Mouse (Mus musculus): ENCODE measurements around the gene Traf3ip3. TPM values are rescaled to one million over a fixed set of nuclear protein-coding genes. Genes with fewer than 3 reads are reported as not detected.

Gene Traf3ip3
- total and polyA plus RNA-seq, 3 experiments: 0.94 to 2.7 (median 2.2) TPM

GRCm38 (mm10) chr1:193145101-193145500 lies 56.4 kb downstream of the Traf3ip3 start:
- intact Hi-C loops (cut with DNase I): no loop called here
- Histone ChIP-seq H3K4me1 (ENCODE audit: control insufficient read depth, insufficient read depth, low read length) (no peaks in the 10 kb centered on the region), H3K27ac (no peak overlapping the region), H3K79me2 (replicated peaks; ENCODE audit: control insufficient read depth, insufficient read depth, low read length) (no peaks in the 10 kb centered on the region), H3K27me3 (ENCODE audit: control insufficient read depth, insufficient read depth, low read length) (no peaks in the 10 kb centered on the region), H3K9ac (ENCODE audit: low read depth, low read length) (no peak overlapping the region), H3K36me3 (ENCODE audit: control insufficient read depth, insufficient read depth, low read length) (no peaks in the 10 kb centered on the region), H3K4me3 (no peak overlapping the region)
- TF ChIP-seq EP300 (IDR thresholded peaks at IDR 0.05; ENCODE audit: insufficient read depth, low read depth, low read length): no peak
- TF ChIP-seq POLR2A (IDR thresholded peaks at IDR 0.05; ENCODE audit: insufficient read depth, low read depth, low read length): no peak
- no peak for TF ChIP-seq CTCF (IDR thresholded peaks at IDR 0.05)
- 56% methylated on average over 4 of the region's 4 CpGs for WGBS
- DNase-seq: no peak

DNA sequence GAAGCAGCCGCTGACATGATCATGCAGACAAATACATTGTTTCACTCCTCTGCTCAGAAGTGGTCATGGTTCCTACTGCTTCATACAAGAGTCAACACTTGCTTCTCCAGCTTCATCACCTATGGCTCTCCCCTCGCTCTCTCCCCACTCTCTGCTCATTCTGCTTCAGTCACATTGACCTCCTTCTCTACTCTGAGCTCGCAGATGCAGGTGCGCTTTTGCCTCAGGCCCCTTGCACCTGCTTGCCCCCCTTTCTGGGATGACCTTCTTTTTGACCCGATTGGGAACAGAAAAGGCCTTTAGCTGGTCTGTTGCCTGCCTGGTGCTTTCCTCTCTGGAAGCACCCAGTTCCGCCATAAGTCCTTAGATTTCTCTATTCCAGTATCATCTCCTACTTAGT lies 57.0 kb downstream of the Traf3ip3 start:
- intact Hi-C loops (cut with DNase I): no loop called here
- DNase-seq: no peak
- TF ChIP-seq EP300 (IDR thresholded peaks at IDR 0.05; ENCODE audit: insufficient read depth, low read depth, low read length) (no peak), CTCF (IDR thresholded peaks at IDR 0.05) (no peak), POLR2A (IDR thresholded peaks at IDR 0.05; ENCODE audit: insufficient read depth, low read depth, low read length) (no peak)
- Histone ChIP-seq H3K27me3 (ENCODE audit: control insufficient read depth, insufficient read depth, low read length) (no peaks in the 10 kb centered on the region), H3K27ac (no peak overlapping the region), H3K4me1 (ENCODE audit: control insufficient read depth, insufficient read depth, low read length) (no peaks in the 10 kb centered on the region), H3K36me3 (ENCODE audit: control insufficient read depth, insufficient read depth, low read length) (no peaks in the 10 kb centered on the region), H3K79me2 (replicated peaks; ENCODE audit: control insufficient read depth, insufficient read depth, low read length) (no peaks in the 10 kb centered on the region), H3K4me3 (no peak overlapping the region), H3K9ac (ENCODE audit: low read depth, low read length) (no peak overlapping the region)
- 88% methylated on average over 6 of the region's 6 CpGs for WGBS

GRCm38 (mm10) chr1:193142517-193143062 lies 58.9 kb downstream of the Traf3ip3 start:
- Histone ChIP-seq H3K36me3 (ENCODE audit: control insufficient read depth, insufficient read depth, low read length) (no peaks in the 10 kb centered on the region), H3K79me2 (replicated peaks; ENCODE audit: control insufficient read depth, insufficient read depth, low read length) (no peaks in the 10 kb centered on the region), H3K4me1 (ENCODE audit: control insufficient read depth, insufficient read depth, low read length) (no peaks in the 10 kb centered on the region), H3K27me3 (ENCODE audit: control insufficient read depth, insufficient read depth, low read length) (no peaks in the 10 kb centered on the region), H3K27ac (no peak overlapping the region), H3K4me3 (no peak overlapping the region), H3K9ac (ENCODE audit: low read depth, low read length) (no peak overlapping the region)
- TF ChIP-seq EP300 (IDR thresholded peaks at IDR 0.05; ENCODE audit: insufficient read depth, low read depth, low read length): no peak
- no peak for TF ChIP-seq POLR2A (IDR thresholded peaks at IDR 0.05; ENCODE audit: insufficient read depth, low read depth, low read length)
- TF ChIP-seq CTCF (IDR thresholded peaks at IDR 0.05): no peak
- no peak for DNase-seq
- intact Hi-C loops (cut with DNase I): no loop called here
- 87% methylated on average over 8 of the region's 8 CpGs for WGBS

DNA sequence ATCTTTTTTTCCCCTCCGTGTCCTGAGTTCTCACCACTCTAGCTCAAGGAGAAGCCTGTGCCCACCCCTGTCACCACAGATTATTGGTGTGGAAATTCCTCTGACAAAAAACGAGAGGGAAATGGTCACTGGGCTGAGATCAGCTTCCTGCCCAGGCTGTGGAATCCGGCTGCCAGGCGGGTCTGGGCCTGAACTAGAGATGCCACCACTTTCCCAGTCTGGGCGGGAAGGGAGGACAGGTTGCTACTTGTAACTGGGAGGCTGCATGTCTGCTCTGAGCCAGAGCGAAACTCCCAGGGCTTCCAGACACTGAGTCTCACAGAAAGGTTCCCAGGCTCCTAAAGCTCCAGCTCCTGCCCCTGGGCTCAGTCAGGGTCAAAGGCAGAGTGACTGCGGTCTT lies 60.4 kb downstream of the Traf3ip3 start:
- H3K4me3 ChIP-seq: no peak overlapping the region
- H3K27me3 ChIP-seq (ENCODE audit: control insufficient read depth, insufficient read depth, low read length): no peaks in the 10 kb centered on the region
- no peak for DNase-seq
- no peak overlapping the region for H3K9ac ChIP-seq (ENCODE audit: low read depth, low read length)
- 56% methylated on average over 7 of the region's 7 CpGs for WGBS
- intact Hi-C loops (cut with DNase I): no loop called here
- H3K36me3 ChIP-seq (ENCODE audit: control insufficient read depth, insufficient read depth, low read length): no peaks in the 10 kb centered on the region
- no peak overlapping the region for H3K27ac ChIP-seq
- no peak for TF ChIP-seq POLR2A (IDR thresholded peaks at IDR 0.05; ENCODE audit: insufficient read depth, low read depth, low read length)
- no peak for TF ChIP-seq CTCF (IDR thresholded peaks at IDR 0.05)
- no peak for TF ChIP-seq EP300 (IDR thresholded peaks at IDR 0.05; ENCODE audit: insufficient read depth, low read depth, low read length)
- no peaks in the 10 kb centered on the region for H3K4me1 ChIP-seq (ENCODE audit: control insufficient read depth, insufficient read depth, low read length)
- no peaks in the 10 kb centered on the region for H3K79me2 ChIP-seq (replicated peaks; ENCODE audit: control insufficient read depth, insufficient read depth, low read length)

DNA sequence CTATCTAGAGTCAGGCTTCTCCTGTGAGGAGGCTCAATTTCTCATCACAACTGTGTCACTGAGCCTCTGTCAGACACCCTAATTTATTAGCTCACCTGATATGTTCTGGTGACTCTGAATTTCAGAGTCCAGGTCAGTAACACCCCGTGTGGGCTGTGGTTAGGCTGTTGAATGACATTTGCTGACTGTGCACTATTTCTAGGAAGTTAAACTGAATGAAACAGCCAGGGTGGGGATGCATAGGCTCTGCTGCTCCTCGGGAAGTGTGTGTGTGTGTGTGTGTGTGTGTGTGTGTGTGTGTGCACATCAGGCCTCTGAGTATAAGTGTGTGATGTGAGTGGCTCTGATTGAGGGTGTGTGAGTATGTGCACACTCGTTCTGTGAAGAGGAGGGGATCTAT lies 62.8 kb downstream of the Traf3ip3 start:
- H3K27ac ChIP-seq: no peak overlapping the region
- no peaks in the 10 kb centered on the region for H3K27me3 ChIP-seq (ENCODE audit: control insufficient read depth, insufficient read depth, low read length)
- intact Hi-C loops (cut with DNase I): no loop called here
- H3K4me3 ChIP-seq: no peak overlapping the region
- 35% methylated on average over 3 of the region's 3 CpGs for WGBS
- no peaks in the 10 kb centered on the region for H3K36me3 ChIP-seq (ENCODE audit: control insufficient read depth, insufficient read depth, low read length)
- no peak for DNase-seq
- no peak overlapping the region for H3K9ac ChIP-seq (ENCODE audit: low read depth, low read length)
- H3K4me1 ChIP-seq (ENCODE audit: control insufficient read depth, insufficient read depth, low read length): no peaks in the 10 kb centered on the region
- no peak for TF ChIP-seq CTCF (IDR thresholded peaks at IDR 0.05)
- TF ChIP-seq EP300 (IDR thresholded peaks at IDR 0.05; ENCODE audit: insufficient read depth, low read depth, low read length): no peak
- TF ChIP-seq POLR2A (IDR thresholded peaks at IDR 0.05; ENCODE audit: insufficient read depth, low read depth, low read length): no peak
- H3K79me2 ChIP-seq (replicated peaks; ENCODE audit: control insufficient read depth, insufficient read depth, low read length): no peaks in the 10 kb centered on the region

GRCm38 (mm10) chr1:193138087-193138486 lies 63.4 kb downstream of the Traf3ip3 start:
- H3K9ac ChIP-seq (ENCODE audit: low read depth, low read length): no peak overlapping the region
- no peaks in the 10 kb centered on the region for H3K36me3 ChIP-seq (ENCODE audit: control insufficient read depth, insufficient read depth, low read length)
- no peak for DNase-seq
- no peak overlapping the region for H3K4me3 ChIP-seq
- no peaks in the 10 kb centered on the region for H3K4me1 ChIP-seq (ENCODE audit: control insufficient read depth, insufficient read depth, low read length)
- no peaks in the 10 kb centered on the region for H3K79me2 ChIP-seq (replicated peaks; ENCODE audit: control insufficient read depth, insufficient read depth, low read length)
- 24% methylated on average over 7 of the region's 7 CpGs for WGBS
- intact Hi-C loops (cut with DNase I): no loop called here
- no peak for TF ChIP-seq CTCF (IDR thresholded peaks at IDR 0.05)
- TF ChIP-seq EP300 (IDR thresholded peaks at IDR 0.05; ENCODE audit: insufficient read depth, low read depth, low read length): no peak
- TF ChIP-seq POLR2A (IDR thresholded peaks at IDR 0.05; ENCODE audit: insufficient read depth, low read depth, low read length): no peak
- H3K27me3 ChIP-seq (ENCODE audit: control insufficient read depth, insufficient read depth, low read length): no peaks in the 10 kb centered on the region
- H3K27ac ChIP-seq: no peak overlapping the region
